Mouse (Mus musculus): Measurements from ENCODE around the gene Cbr2.

DNA sequence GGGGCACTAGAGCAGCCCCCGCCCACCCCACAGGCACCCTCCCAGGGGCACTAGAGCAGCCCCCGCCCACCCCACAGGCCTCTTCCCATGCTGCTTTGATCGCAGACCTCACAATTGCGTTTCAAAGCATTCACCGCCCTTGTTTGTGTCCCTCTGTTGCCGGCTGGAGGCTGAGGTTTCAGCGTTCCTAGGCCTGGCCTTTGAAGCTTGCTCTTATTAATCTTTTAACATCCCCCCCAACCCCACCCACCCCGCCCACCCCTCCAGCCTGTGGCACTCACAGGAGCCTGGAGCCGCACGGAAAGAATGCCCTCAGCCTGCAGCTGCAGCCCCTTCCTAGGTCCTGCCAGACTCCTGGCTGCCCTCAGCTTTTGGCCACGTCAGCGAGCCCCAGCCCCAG, 24.7 kb downstream of the Cbr2 start:
- TF ChIP-seq MAX (IDR thresholded peaks at IDR 0.05) = no peak
- no peak for TF ChIP-seq CTCF (IDR thresholded peaks at IDR 0.05; ENCODE audit: control insufficient read depth, insufficient read depth, insufficient read length)

All from C2C12 (cell line).